Mouse (Mus musculus) kidney, postnatal 4 days (tissue): Measurements from ENCODE around the gene Hs3st4.

ENCODE experiments used
- DNase-seq, 2 experiments: peaks; one replicate each; pipeline ENCODE4 v3.0.0; 2021; ENCODE audit warnings: mixed read lengths in 2 of 2

Gene Hs3st4

DNA sequence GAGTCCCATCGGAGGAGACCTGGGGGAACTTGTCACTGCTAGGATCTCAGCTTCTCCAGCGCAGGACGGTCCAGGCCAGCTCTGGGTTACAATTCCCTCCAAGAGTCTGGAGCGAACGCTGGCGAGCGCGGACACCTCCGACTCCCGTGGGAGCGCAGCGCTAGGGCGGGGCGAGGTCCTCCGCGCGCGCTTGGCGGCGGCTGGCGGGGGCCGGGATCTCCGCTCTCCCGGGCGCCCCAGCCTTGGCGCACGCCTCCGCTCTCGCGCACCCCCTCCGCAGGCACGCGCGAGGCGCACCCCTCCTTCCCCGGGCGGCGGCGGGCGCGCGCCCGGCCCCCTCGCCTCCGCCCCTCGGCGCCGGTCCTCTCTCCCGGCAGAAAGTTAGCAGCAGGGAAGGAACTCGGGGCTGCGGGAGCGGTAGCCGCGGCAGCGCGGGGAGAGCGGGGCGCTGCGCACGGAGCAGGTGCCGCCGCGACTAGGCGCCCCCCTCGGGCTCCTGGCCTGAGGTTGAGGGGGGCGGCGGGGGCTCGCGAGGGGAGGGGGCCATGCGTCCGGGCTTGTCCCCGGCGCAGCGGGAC, at the start of gene Hs3st4:
Gene Hs3st4 (plus strand): TSS at position 409 of the 578 bp plus-strand sequence.
- DNase-seq = peak; percentile 21 to 30

DNA sequence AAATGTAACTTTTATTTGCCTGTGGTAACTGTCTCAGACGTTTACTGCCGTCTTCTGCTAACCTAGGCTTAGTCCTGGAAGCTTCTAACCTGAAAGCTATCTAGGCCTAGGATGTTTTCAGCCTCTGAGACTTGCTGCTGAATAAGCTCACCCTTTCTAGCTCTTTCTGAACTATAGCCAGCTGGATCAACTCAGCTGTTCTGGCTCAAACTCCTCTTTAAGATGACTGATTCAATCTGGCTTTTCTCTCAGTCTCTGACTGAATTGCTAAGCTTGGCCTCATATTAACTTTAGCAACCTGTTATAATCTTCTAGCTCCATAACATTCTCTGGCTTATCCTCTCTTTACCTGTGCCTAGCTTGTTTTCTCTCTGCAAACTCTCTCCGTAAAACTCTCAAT, 35.8 kb upstream of the Hs3st4 start:
- DNase-seq = peak; percentile 15 to 26

GRCm38 (mm10) chr7:123963021-123963420, 19.6 kb upstream of the Hs3st4 start:
- no peak for DNase-seq

- DNase-seq = no peak
These were observed 18.0 kb upstream of the Hs3st4 start for GRCm38 (mm10) chr7:123964559-123965142.

DNA sequence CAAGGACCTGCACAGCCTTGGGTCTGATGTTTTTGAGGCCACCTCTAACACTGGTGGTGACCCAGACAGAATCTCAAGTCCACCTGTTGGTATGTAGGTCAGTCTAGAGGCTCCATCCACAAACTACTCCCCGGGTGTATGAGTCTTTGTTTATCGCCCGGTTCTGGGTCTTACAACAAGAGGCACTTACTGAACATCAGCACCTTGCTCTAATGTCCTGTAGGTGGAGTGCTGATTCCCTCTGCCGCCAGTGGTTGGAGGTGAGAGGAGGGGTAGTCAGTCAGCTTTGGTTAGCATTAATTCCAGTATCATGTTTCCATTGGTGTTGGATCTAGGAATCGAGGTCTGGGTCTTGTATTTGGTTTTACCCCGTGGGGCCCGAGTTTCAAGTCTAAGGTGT, 17.2 kb upstream of the Hs3st4 start:
- no peak for DNase-seq

DNA sequence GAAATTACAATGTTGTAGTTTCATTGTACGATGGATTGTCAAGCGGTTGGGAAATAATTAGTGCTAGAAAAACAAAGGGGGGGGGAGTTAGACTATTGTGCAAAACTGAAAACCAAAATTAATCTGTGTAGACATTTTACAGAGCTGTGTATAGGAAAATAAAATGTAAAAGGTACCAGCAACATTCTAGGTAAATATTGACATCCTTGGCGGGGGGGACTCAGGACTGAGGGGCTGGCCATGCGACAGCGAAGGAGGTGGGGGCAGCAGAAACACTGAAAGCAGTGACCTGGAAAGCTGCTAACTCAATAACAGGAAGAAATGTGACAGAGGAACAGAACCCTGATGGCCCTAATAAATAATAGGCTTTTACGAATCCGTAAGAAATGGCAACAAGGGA, 7.2 kb upstream of the Hs3st4 start:
- DNase-seq = no peak

DNA sequence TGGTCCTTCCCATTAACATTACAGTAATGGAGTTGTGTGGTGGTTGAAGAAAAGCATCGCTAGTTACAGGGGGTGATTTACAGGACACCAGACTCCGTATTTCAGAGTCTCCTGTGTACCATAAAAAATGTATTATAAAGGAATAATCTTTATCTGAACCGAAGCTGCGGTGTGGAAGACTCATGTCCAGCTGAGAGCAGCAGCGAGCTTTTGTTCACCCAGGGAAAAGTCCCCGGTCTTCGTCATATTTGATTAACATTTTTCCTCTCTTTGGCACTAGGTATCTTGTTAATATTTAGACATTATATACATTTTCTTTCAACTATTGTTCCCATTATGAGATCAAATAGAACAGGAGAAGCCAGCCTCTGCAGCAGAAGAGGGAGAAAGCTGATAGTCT, 1.2 kb upstream of the Hs3st4 start:
- no peak for DNase-seq

GRCm38 (mm10) chr7:123982010-123982409, 659 bp upstream of the Hs3st4 start:
- peak in 1 of 2 experiments; percentile 2 for DNase-seq

DNA sequence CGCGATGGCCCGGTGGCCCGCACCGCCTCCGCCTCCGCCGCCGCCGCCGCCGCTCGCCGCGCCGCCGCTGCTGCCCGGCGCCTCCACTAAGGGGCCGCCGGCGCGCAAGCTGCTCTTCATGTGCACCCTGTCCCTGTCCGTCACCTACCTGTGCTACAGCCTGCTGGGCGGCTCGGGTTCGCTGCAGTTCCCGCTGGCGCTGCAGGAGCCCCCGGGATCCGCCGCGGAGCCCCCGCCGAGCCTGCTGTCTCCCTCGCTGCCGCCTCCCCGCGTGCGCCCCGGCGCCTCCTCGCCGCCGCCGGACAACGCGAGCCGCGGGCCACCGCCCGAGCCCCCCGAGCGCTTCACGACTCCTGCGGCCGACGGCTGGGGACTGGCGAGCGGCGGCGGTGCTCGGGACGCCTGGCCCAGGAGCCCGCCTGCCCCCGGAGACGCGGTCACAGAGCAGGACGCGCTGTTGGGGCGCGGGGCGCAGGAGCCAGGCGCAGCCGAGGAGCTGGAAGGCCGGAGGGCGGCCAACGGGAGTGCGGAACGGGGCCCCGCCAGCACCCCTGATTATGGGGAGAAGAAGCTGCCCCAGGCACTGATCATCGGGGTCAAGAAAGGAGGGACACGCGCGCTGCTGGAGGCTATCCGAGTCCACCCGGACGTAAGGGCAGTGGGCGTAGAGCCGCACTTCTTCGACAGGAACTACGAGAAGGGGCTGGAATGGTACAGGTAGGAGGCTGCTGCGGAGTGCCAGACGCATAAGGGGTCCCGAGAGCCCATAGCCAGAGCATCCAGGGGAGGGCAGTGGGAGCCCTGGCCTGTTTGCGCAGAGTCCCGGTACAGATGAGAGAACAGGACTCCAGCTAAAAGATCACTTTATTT, 743 bp downstream of the Hs3st4 start:
- DNase-seq = peak; percentile 14 to 17

DNA sequence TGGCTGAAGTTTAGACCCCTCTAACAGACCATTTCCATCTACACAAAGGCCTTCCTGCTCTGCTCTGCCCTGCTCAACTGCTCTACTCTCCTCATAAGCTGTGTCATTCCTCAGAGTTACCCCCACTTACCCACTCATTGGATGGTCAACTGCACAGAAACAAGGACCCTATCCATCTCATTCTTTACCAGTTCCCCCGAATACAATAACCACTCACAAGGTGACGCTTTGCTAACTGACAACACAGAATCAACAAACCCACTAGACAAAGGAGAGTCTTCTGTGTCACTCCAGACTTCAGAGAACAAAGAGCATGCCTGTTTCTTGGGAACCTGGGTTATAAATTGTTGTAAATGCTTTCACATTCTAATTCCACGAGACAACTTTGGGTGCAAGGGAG, 9.5 kb downstream of the Hs3st4 start:
- DNase-seq = no peak

GRCm38 (mm10) chr7:123997266-123997665, 14.6 kb downstream of the Hs3st4 start:
- no peak for DNase-seq

DNA sequence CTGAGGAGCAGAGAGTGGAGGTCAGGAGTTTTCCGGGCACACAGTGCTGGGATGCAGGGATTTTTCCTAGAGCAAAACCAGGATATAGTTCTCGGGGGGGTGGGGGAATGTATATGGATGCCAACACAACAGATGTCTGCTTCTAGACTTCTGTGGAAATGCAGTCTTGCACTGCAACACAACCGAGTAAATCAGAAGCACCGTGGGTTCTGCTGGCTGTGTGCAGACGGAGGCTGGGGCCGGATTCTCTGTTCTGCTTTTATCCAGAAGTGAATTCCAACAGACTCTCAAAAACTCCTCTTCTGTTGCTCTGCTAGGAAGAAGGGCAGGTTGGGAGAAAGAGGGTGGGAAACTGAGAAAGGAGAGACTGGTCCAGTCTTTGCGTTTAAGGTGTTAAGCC, 15.9 kb downstream of the Hs3st4 start:
- no peak for DNase-seq

DNA sequence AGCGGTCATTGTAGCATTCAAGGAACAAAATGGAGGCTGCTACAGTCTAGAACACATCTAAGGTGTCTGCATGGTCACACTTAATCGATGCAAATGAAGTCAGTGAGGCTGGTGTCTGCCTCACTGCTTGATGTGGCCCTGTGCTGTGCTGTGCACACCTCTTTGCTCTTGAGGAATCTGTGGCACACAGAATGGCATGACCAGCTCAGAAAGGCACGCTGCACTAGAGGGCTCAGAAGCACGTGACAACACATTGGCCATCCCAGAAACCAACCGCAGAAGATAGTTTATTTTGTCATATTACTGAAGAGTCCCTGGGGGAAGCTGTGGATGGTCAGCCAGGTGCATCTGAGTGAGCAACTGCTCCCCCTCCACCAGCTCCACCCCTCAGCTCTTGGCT, 44.2 kb downstream of the Hs3st4 start:
- no peak for DNase-seq

DNA sequence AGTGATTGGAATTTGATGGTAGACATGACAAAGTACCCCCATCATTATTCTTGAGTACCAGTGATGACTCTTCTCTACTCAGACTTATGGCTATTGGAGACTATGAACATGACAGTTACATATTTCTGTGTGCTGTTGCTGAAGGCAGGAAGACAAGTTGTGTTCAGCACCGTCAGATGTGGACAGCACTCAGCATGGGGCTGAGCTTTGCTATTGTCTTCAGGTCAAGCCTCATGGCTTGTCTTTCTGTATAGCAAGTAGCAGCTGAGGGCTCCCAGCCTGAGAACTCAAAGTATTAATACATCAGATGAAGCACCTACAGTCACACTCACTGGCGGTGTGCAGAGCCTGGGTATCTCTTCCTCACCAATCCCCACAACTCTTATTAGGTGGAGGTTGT, 49.6 kb downstream of the Hs3st4 start:
- peak; percentile 76 to 77 for DNase-seq

DNA sequence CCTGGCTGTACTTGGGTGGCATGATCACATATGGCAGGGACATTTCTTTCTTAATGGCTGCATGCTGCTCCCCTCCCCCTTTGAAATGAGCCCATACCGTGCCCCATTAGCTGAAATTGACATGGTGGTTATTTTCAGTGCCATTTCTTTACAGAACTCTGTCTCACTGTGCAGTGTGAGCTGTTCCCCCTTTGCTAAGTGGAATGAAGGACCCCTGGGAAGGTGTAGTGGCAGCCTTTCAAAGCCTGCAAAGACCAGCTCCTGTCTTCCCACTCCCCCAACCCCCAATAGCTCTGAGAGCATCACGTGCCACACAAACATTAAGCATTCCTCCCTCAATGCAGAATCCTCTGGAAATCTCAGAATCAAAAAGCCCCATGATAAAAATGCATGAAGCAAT, 50.7 kb downstream of the Hs3st4 start:
- no peak for DNase-seq

DNA sequence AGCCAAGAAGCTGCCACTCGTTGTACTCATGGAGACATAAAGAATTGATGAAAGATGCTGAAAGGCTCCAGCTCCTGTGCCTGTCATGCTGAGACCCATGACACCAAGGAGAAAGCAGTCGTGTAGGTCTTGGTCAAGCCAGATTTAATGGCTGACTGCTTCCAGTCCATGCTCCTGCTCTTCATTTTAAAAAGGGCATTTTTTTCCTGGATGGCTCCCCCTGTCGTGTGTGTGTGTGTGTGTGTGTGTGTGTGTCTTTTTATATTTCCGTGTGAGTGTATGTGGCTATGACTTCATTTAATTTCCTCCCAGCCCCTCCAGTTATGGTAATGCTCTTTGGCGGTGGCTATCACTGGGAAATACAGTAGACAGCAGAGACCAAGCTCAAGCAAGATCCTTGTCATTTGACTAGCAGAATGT, 54.6 kb downstream of the Hs3st4 start:
- DNase-seq = no peak

- no peak for DNase-seq
These were observed 56.5 kb downstream of the Hs3st4 start for GRCm38 (mm10) chr7:124039142-124039541.

GRCm38 (mm10) chr7:124047382-124047781, 64.7 kb downstream of the Hs3st4 start:
- no peak for DNase-seq

- DNase-seq = no peak
These were observed 66.3 kb downstream of the Hs3st4 start for GRCm38 (mm10) chr7:124048971-124049370.

GRCm38 (mm10) chr7:124050421-124050820, 67.8 kb downstream of the Hs3st4 start:
- no peak for DNase-seq

GRCm38 (mm10) chr7:124083741-124084140, 101.1 kb downstream of the Hs3st4 start:
- DNase-seq = no peak

DNA sequence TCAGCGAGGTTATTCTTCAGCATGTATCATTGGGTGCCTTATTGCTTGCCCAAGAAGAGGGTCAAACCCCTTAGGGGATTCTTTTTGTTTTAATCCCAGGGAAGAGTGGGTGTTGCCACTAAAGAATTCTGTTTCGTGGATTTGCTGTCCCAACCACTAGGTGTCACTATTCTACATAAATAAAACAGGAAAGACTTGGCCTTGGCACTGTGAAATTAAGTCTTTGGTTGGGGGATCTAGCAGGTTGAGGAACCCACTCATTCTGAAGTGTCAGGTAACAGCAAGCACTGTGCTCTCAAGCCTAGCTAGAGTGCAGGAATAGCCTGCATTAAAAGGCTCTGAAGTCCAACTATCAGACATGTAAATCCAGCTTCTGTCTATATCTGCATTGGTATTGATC, 146.3 kb downstream of the Hs3st4 start:
- DNase-seq = peak in 1 of 2 experiments; percentile 20

GRCm38 (mm10) chr7:124131312-124131711, 148.6 kb downstream of the Hs3st4 start:
- DNase-seq = peak; percentile 4 to 15

- DNase-seq = no peak
These were observed 153.5 kb downstream of the Hs3st4 start for GRCm38 (mm10) chr7:124136133-124136532.
